Mouse (Mus musculus) heart, embryonic 14.5 days (tissue): ENCODE data around the gene Cib3. TPM values are rescaled to one million over a fixed set of nuclear protein-coding genes. Genes with fewer than 3 reads are reported as not detected.

Experiments used
- ATAC-seq: fragments of 200-750 bp; cut with Nextera tagmentation; 2 replicates; pipeline ENCODE4 v1.8.0; 2017; ENCODE audit warnings: low read depth, moderate TSS enrichment; ENCODE audit not compliant: insufficient number of reproducible peaks, insufficient read depth, low FRiP score
- H3K27ac ChIP-seq, 2 experiments: fragments of 200-500 bp in 1 of 2; fragments of 300-500 bp in 1 of 2; sonication (generic) in 1 of 2; replicated peaks in 1 of 2; 2 replicates each; pipeline ENCODE4 v1.5.1; 2012 to 2014; ENCODE audit warnings: low read depth in 2 of 2, low read length in 2 of 2, control low read depth in 1 of 2, mild to moderate bottlenecking in 1 of 2, mixed read lengths in 1 of 2; ENCODE audit not compliant: control insufficient read depth in 1 of 2, insufficient read depth in 1 of 2
- H3K27me3 ChIP-seq: fragments of 300-500 bp; sonication (generic); 2 replicates; pipeline ENCODE4 v1.6.1; 2014; ENCODE audit warnings: mild to moderate bottlenecking, low read length, control low read depth; ENCODE audit not compliant: control insufficient read depth, insufficient read depth
- H3K36me3 ChIP-seq: fragments of 300-500 bp; sonication (generic); 2 replicates; pipeline ENCODE4 v1.6.1; 2014; ENCODE audit warnings: mild to moderate bottlenecking, control low read depth, low read length, mixed read lengths; ENCODE audit not compliant: control insufficient read depth, insufficient read depth
- H3K4me1 ChIP-seq, 2 experiments: fragments of 200-500 bp in 1 of 2; fragments of 300-500 bp in 1 of 2; sonication (generic) in 1 of 2; 2 replicates each; pipeline ENCODE4 v1.6.1; 2012 to 2014; ENCODE audit warnings: low read length in 2 of 2, control low read depth in 1 of 2, mixed read lengths in 1 of 2; ENCODE audit not compliant: control insufficient read depth in 2 of 2, insufficient read depth in 2 of 2
- H3K4me2 ChIP-seq: fragments of 300-500 bp; sonication (generic); 2 replicates; pipeline ENCODE4 v1.6.1; 2014; ENCODE audit warnings: mild to moderate bottlenecking, low read length
- H3K4me3 ChIP-seq, 2 experiments: fragments of 200-500 bp in 1 of 2; fragments of 300-500 bp in 1 of 2; sonication (generic) in 1 of 2; 2 replicates each; pipeline ENCODE4 v1.5.1; 2012 to 2014; ENCODE audit warnings: low read length in 2 of 2, mild to moderate bottlenecking in 2 of 2, control low read depth in 1 of 2, low read depth in 1 of 2, moderate library complexity in 1 of 2; ENCODE audit not compliant: control insufficient read depth in 1 of 2, insufficient read depth in 1 of 2
- H3K9ac ChIP-seq: fragments of 300-500 bp; sonication (generic); 2 replicates; pipeline ENCODE4 v1.6.1; 2014; ENCODE audit warnings: mild to moderate bottlenecking, low read length
- H3K9me3 ChIP-seq: fragments of 300-500 bp; sonication (generic); 2 replicates; pipeline ENCODE4 v1.6.1; 2016; ENCODE audit warnings: low read length, control low read depth; ENCODE audit not compliant: control insufficient read depth
- WGBS: fragments of 180-500 bp; shearing (Covaris S2); extraction: QIAGEN DNeasy Blood & Tissue Kit; methylation state at CpG from one replicate; pipeline ENCODE4 v1.1.7; 2014; 5-methylcytosine and 5-hydroxymethylcytosine counted together
- polyA plus RNA-seq: library from polyadenylated mRNA; unstranded; fragments of >200 nt; fragmentation: Nextera tagmentation; extraction: Ambion mirVana; gene quantifications from 2 replicates; pipeline ENCODE4 v1.2.1, GENCODE M21; 2014

The Cib3 gene
- not detected in 2 replicates for polyA plus RNA-seq

DNA sequence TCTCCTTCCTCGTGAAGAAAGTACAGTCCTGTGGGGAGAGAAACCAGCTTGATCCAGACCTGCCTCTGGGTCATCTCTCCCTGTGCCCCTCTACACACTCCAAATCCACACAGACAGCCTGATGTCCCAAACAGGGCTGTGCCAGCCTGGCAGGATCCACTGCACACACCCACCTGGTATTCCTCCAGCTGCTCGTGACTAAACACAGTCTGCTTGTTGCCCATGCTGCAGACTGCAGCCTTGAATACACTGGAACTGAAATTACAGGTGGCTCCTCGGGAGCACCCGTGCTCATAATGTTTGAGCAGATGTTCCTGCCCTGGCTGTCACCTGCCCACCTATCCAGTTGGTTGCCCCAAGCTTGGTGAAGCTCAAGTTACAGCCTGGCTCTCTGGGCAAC lies at the start of gene Cib3:
Gene Cib3, minus strand, starts transcription at position 87 of the 400 bp plus-strand sequence.
- no peaks in the 10 kb centered on the region for H3K4me1 ChIP-seq
- no peaks in the 10 kb centered on the region for H3K9me3 ChIP-seq
- no peak within 1 kb of the TSS for H3K9ac ChIP-seq
- peaks cover 4% of the 10 kb centered on the region; the same call in 1 of the 2 replicates for H3K27me3 ChIP-seq
- 59% methylated on average over 4 of the region's 4 CpGs for WGBS
- no peak within 1 kb of the TSS for H3K4me2 ChIP-seq
- H3K27ac ChIP-seq: no peak within 1 kb of the TSS
- no peaks in the 10 kb centered on the region for H3K36me3 ChIP-seq
- ATAC-seq: no peak
- H3K4me3 ChIP-seq: no peak within 1 kb of the TSS

DNA sequence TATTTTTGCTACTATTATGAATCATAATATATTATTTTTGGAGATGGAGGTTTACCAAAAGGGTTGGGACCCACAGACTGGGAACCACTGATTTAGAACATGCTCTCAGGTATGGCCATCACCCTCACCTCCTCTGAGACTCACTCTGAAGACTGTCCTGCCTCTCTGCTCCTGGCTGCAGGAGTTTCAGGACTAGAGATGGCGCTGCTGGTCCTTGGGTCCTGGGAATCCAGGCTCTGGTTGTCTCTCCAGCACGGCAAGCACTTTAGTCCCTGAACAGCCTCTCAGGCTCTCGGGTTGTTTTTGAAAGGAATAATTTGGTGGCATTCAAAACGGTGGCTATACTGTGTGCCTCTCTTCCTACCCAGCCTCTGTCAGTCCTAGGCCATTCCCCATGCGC lies 49.2 kb upstream of the Cib3 start:
- H3K9me3 ChIP-seq: no peaks in the 10 kb centered on the region
- no peak for ATAC-seq
- no peak overlapping the region for H3K27ac ChIP-seq
- no peaks in the 10 kb centered on the region for H3K27me3 ChIP-seq
- H3K4me3 ChIP-seq: no peak overlapping the region
- H3K36me3 ChIP-seq: no peaks in the 10 kb centered on the region
- WGBS: 36% methylated on average over 5 of the region's 5 CpGs
- peaks cover 5 to 11% of the 10 kb centered on the region in 2 experiments for H3K4me1 ChIP-seq
- no peak overlapping the region for H3K4me2 ChIP-seq
- H3K9ac ChIP-seq: no peak overlapping the region

DNA sequence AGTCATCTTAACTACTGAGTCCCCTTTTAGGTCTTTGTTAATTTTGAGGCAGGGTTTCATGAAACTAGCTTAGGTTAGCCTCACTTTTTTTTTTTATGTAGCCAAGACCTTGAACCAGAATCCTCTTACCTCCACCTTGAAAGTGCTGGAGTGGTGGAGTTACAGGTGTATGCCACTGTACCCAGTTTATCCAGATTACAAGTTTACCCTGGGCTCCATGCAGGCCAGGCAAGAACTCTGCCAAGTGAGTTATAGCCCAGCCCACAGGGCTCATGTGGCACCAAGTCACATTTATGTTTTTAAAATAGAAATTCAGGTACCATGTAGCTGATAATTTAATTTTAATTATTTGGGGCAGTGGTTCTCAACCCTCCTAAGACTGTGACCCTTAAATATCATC lies 48.8 kb upstream of the Cib3 start:
- H3K27ac ChIP-seq: no peak overlapping the region
- no peak overlapping the region for H3K9ac ChIP-seq

DNA sequence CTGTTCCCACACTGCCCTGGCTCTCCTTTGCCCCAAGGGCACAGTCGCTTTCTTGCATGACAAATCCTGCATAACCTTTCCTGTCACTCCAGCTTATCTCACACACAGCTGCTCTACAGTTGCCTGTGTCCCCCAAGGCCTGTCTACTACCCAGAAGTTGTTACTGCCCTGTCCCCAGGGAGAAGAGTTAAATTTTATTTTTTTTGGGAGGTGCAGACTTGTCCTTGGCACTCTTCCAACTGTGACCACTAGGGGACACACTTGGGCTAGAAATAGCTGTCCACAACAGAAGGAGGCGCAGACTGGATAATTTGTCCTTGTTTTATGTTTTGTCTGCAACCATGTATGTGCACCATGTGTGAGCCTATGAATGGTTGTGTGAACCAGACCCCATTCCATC lies 48.4 kb upstream of the Cib3 start:
- Histone ChIP-seq H3K36me3 (no peaks in the 10 kb centered on the region; the same call in 1 of the 2 replicates), H3K4me2 (no peak overlapping the region), H3K27me3 (no peaks in the 10 kb centered on the region), H3K9me3 (no peaks in the 10 kb centered on the region), H3K4me1 (peaks cover 5 to 11% of the 10 kb centered on the region in 2 experiments), H3K27ac (peak overlapping the region; percentile 60 to 74), H3K9ac (peak overlapping the region; percentile 56), H3K4me3 (no peak overlapping the region)
- 0 out of 2 replicates have a peak, but pooled peaks have one; percentile 23 for ATAC-seq
- 17% methylated on average over 2 of the region's 2 CpGs for WGBS

More for the DNA sequence above, 48.8 kb upstream of the Cib3 start:
- no peaks in the 10 kb centered on the region for H3K36me3 ChIP-seq
- H3K9me3 ChIP-seq: no peaks in the 10 kb centered on the region
- no peak for ATAC-seq
- no peaks in the 10 kb centered on the region for H3K27me3 ChIP-seq
- peaks cover 5 to 11% of the 10 kb centered on the region in 2 experiments for H3K4me1 ChIP-seq
- no peak overlapping the region for H3K4me3 ChIP-seq
- H3K4me2 ChIP-seq: no peak overlapping the region

DNA sequence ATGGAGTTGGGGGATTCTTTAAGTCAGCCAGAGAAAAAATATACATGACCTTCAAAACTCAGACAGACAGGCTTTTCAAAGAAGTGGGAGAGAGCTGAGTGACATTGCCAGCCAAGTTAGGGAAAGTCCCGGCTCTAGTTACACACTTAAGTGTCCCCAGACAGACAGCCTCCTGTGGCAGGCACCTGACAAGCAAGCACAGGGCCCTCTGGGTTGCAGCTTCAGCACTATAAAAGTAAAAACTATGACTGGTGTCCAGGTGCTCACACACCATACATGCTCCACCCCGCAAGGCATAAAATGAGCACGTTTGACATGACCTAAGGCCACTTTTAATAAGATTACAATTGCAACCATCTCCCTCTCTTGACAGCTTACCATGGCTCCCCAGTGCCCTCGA lies 47.9 kb upstream of the Cib3 start:
- Histone ChIP-seq H3K4me2 (no peak overlapping the region), H3K9me3 (no peaks in the 10 kb centered on the region), H3K4me3 (no peak overlapping the region), H3K9ac (peak overlapping the region; percentile 56), H3K27me3 (no peaks in the 10 kb centered on the region), H3K27ac (peak overlapping the region; percentile 60 to 74), H3K4me1 (peaks cover 5 to 11% of the 10 kb centered on the region in 2 experiments), H3K36me3 (peaks cover 4% of the 10 kb centered on the region)
- 54% methylated on average over 4 of the region's 4 CpGs for WGBS
- no peak for ATAC-seq

DNA sequence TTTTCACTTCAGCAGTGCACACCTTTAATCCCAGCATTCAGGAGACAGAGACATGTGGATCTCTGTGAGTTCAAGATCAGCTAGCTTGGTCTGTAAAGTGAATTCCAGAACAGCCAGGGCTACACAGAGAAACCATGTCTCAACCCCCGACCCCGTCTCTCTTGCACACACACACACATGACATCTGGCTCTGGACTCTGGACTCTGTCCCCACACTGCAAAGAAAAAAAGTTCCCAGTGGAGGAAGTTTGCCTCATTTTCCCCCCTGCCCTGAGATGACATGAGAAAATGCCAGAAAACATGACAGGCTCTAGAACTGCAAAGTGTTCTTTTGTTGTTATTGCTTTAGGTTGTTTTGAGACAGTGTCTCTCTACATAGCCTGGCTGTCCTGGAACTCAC lies 47.2 kb upstream of the Cib3 start:
- H3K27ac ChIP-seq: no peak overlapping the region
- peaks cover 11% of the 10 kb centered on the region for H3K36me3 ChIP-seq
- WGBS: 57% methylated on average over 2 of the region's 2 CpGs
- H3K4me1 ChIP-seq: peaks cover 5 to 11% of the 10 kb centered on the region in 2 experiments
- no peak overlapping the region for H3K4me3 ChIP-seq
- H3K9ac ChIP-seq: no peak overlapping the region
- H3K4me2 ChIP-seq: no peak overlapping the region
- H3K9me3 ChIP-seq: no peaks in the 10 kb centered on the region
- H3K27me3 ChIP-seq: no peaks in the 10 kb centered on the region
- no peak for ATAC-seq

DNA sequence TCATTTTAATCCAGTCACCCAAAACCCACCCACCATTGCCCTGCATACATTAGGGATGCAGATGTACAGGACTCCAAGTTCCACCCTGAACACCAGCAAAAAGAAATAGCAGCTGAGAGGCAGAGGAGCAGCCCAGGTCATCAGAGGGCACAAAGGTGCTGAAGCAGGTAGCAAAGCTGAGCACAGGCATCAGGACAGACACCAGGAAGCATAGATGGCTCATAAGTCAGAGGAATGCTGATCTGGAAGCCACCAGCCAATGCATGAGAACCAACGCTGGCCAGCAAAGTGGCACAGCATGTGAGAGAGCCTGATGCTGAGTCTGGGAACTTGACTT lies 45.2 kb upstream of the Cib3 start:
- Histone ChIP-seq H3K4me2 (no peak overlapping the region), H3K27ac (no peak overlapping the region), H3K36me3 (peaks cover 31% of the 10 kb centered on the region), H3K27me3 (no peaks in the 10 kb centered on the region), H3K9me3 (no peaks in the 10 kb centered on the region), H3K4me1 (peaks cover 5 to 11% of the 10 kb centered on the region in 2 experiments), H3K9ac (no peak overlapping the region), H3K4me3 (no peak overlapping the region)
- no peak for ATAC-seq
- WGBS: 100% methylated on average over 1 of the region's 1 CpGs

DNA sequence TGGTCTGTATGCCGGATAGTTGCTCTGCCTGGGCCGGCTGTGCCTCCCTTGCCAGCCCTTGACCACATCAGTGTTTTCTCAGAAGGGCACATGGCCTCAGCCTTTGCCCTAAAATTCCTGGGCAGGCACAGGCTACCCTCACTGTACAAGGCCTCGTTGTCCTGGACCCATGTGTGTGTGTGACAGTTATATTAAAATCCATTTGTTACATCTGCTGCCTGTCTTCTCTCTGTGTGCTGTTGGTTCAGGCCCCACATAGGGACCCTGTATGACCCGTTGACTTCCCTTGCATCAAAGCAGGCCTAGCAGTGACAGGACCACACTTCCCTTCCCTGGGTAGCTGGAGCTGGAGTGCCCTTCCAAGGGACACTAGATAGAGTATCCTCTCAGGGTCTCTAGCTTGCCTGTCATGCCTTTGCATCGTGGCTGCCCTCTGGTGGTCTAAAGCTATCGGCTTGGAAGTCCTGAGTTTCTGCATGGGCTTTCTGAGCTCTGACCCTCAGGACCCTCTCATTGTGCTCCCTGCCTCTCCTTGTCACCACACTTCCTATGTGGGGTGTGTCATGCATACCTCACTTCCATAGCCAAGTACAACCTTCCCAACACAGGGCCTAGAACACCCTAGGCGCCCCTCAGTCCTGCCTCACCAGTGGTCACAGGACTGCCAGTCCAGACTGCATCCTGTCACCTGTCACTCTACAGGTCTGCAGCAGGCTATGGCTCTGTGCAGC lies 44.7 kb upstream of the Cib3 start:
- H3K4me1 ChIP-seq: peaks cover 5 to 11% of the 10 kb centered on the region in 2 experiments
- H3K9me3 ChIP-seq: no peaks in the 10 kb centered on the region
- H3K27me3 ChIP-seq: no peaks in the 10 kb centered on the region
- peaks cover 37% of the 10 kb centered on the region for H3K36me3 ChIP-seq
- H3K9ac ChIP-seq: no peak overlapping the region
- H3K4me3 ChIP-seq: no peak overlapping the region
- no peak for ATAC-seq
- WGBS: 51% methylated on average over 7 of the region's 7 CpGs
- no peak overlapping the region for H3K4me2 ChIP-seq
- H3K27ac ChIP-seq: no peak overlapping the region; a peak in 1 of 4 replicates
